Mouse (Mus musculus): ENCODE results near the gene Megf8. TPM values are rescaled to one million over a fixed set of nuclear protein-coding genes. Genes with fewer than 3 reads are reported as not detected.

Megf8 gene
- polyA plus RNA-seq, 1 experiment from 2014 or later, result 16.4 TPM

- H3K9ac ChIP-seq, result peak overlapping the region; percentile 23; the same call in 1 of the 2 replicates
- no peaks in the 10 kb centered on the region for H3K9me3 ChIP-seq (replicated peaks)
- ATAC-seq (ENCODE audit: insufficient number of reproducible peaks, low FRiP score, low TSS enrichment, low read depth), result no peak
- WGBS, result 16% methylated on average over 12 of the region's 12 CpGs
- H3K27me3 ChIP-seq, result no peaks in the 10 kb centered on the region
- H3K4me2 ChIP-seq (replicated peaks), result peak overlapping the region; percentile 80
- H3K4me3 ChIP-seq (replicated peaks), result peak overlapping the region; percentile 86
- peak overlapping the region; percentile 100 for H3K27ac ChIP-seq (replicated peaks)
- peaks cover 62% of the 10 kb centered on the region for H3K4me1 ChIP-seq
- peaks cover 15% of the 10 kb centered on the region for H3K36me3 ChIP-seq
These were observed 35.7 kb upstream of the Megf8 start for GRCm38 (mm10) chr7:25281166-25281733.

DNA sequence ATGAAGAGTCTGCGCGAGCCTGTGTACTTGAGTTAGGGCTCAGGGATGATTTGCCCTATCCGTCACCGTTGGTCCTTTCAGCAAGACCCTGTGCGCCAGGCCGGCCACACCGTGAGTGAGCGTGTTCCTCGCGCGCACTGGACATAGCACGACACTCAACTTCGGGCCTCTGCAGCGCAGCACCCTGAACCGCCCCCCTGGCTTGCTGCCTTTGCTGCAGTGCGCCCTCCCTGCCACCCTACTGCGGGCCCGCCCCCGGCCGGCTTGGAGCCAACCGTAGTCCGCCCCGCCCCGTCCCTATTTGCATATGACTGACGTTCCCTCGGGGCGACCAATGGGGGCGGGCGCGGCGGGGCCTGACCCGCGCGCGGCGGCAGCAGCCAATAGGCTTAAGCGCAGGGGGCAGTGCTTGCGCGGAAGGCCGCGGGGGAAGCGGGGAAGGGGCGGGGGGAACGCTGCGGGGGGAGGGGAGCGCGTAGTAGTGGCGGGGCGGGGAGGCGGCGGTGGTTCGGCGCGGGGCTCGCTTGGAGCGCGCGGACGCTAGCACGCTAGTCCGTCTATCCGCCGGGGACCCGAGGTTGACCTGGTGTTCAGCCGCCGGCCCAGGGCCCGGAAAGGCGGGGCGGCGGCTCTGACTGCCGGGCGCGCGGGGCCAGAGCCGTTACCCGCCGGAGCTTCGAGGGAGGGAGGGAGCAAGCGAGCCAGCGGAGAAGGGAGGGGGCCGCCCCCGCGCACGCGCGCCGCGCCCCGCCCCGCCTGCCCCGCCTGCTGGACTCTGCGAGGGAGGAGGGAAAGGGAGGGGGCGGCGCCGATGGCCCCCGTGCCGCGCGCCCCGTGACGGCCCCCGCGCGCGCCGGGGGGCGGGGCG, 35.0 kb upstream of the Megf8 start:
- Histone ChIP-seq H3K9ac (peak overlapping the region; percentile 69), H3K36me3 (peaks cover 22% of the 10 kb centered on the region), H3K4me2 (replicated peaks) (peak overlapping the region; percentile 80), H3K4me1 (peaks cover 55% of the 10 kb centered on the region), H3K4me3 (replicated peaks) (peak overlapping the region; percentile 86), H3K9me3 (replicated peaks) (no peaks in the 10 kb centered on the region), H3K27ac (replicated peaks) (peak overlapping the region; percentile 100), H3K27me3 (no peaks in the 10 kb centered on the region)
- ATAC-seq (ENCODE audit: insufficient number of reproducible peaks, low FRiP score, low TSS enrichment, low read depth), result peak; percentile 83
- WGBS, result under 1% methylated on average over 88 of the region's 108 CpGs

- 0% methylated on average over 26 of the region's 36 CpGs for WGBS
- H3K4me3 ChIP-seq (replicated peaks), result peak overlapping the region; percentile 86
- ATAC-seq (ENCODE audit: insufficient number of reproducible peaks, low FRiP score, low TSS enrichment, low read depth), result no peak
- no peaks in the 10 kb centered on the region for H3K27me3 ChIP-seq
- H3K4me2 ChIP-seq (replicated peaks), result peak overlapping the region; percentile 80
- H3K9ac ChIP-seq, result peak overlapping the region; percentile 69
- H3K4me1 ChIP-seq, result peaks cover 47% of the 10 kb centered on the region
- peak overlapping the region; percentile 100 for H3K27ac ChIP-seq (replicated peaks)
- peaks cover 30% of the 10 kb centered on the region for H3K36me3 ChIP-seq
- H3K9me3 ChIP-seq (replicated peaks), result no peaks in the 10 kb centered on the region
These were observed 34.2 kb upstream of the Megf8 start for GRCm38 (mm10) chr7:25282731-25283211.

DNA sequence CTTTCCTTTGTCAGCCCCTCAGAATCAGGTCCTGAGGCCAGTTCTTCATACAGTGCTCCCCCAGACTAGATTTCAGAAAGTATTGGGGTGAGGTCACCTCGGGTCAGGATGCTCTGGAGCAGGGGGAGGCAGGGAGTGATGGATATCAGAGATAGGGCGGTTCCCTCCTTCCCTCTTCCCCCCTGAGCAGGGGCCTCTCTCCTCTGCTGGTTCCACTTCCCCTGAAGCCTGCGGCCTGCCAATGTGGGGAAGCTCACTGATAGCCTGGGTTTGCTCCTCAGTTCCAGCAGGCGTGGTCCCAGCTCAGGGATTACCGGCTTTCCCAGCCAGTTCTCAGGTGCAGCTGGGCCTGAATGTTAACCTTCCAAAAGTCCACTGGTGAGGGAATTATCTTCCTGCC, 33.3 kb upstream of the Megf8 start:
- H3K4me1 ChIP-seq, result peaks cover 44% of the 10 kb centered on the region
- peak overlapping the region; percentile 69 for H3K9ac ChIP-seq
- WGBS, result 4% methylated on average over 5 of the region's 5 CpGs

DNA sequence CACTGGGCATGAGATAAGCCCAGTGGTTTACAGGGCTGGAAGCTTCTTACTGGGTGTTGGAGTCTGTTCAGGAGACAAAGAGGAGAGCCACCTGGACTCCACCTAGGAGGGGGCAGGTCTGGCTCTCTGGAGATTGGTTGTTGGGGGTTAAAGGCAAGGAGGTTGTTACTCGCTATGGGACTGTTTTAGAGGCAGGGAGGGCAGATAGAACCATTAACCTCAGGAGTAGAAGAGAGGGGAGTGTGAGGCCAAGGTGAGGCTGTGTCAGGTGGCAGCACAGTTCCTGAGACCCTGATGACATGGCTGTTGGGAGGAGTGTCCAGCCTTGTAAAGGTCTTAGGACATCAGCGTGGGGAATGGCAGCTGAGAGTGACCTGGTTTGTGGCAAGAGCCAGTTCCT, 32.8 kb upstream of the Megf8 start:
- H3K9me3 ChIP-seq (replicated peaks), result no peaks in the 10 kb centered on the region
- peaks cover 44% of the 10 kb centered on the region for H3K4me1 ChIP-seq
- H3K4me3 ChIP-seq (replicated peaks), result peak overlapping the region; percentile 86
- no peaks in the 10 kb centered on the region for H3K27me3 ChIP-seq
- peak overlapping the region; percentile 80 for H3K4me2 ChIP-seq (replicated peaks)
- H3K9ac ChIP-seq, result peak overlapping the region; percentile 69
- no peak for ATAC-seq (ENCODE audit: insufficient number of reproducible peaks, low FRiP score, low TSS enrichment, low read depth)
- peak overlapping the region; percentile 100 for H3K27ac ChIP-seq (replicated peaks)
- 57% methylated on average over 2 of the region's 2 CpGs for WGBS
- peaks cover 44% of the 10 kb centered on the region for H3K36me3 ChIP-seq

More for the DNA sequence above, 33.3 kb upstream of the Megf8 start:
- Histone ChIP-seq H3K27me3 (no peaks in the 10 kb centered on the region), H3K9me3 (replicated peaks) (no peaks in the 10 kb centered on the region), H3K4me2 (replicated peaks) (peak overlapping the region; percentile 80), H3K4me3 (replicated peaks) (peak overlapping the region; percentile 86), H3K27ac (replicated peaks) (peak overlapping the region; percentile 100), H3K36me3 (peaks cover 39% of the 10 kb centered on the region)
- ATAC-seq (ENCODE audit: insufficient number of reproducible peaks, low FRiP score, low TSS enrichment, low read depth), result no peak

DNA sequence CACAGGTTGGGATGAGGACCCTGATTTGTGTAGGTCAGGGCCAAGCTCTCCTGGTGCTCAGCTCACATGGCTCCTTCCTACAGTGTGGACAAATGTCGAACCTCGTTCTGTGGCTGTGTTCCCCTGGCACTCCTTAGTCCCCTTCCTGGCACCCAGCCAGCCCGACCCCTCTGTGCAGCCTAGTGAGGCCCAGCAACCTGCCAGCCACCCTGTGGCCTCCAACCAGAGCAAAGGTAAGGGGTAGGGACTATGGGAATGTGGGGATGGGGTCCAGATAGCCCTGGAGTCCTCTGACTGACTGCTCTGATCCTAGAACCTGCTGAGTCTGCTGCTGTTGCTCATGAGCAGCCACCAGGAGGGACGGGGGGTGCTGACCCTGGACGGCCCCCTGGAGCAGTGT, 32.2 kb upstream of the Megf8 start:
- peak overlapping the region; percentile 80; the same call in 1 of the 2 replicates for H3K4me2 ChIP-seq (replicated peaks)
- no peaks in the 10 kb centered on the region for H3K9me3 ChIP-seq (replicated peaks)
- H3K4me1 ChIP-seq, result peaks cover 41% of the 10 kb centered on the region
- peak overlapping the region; percentile 86; the same call in 1 of the 2 replicates for H3K4me3 ChIP-seq (replicated peaks)
- H3K9ac ChIP-seq, result no peak overlapping the region
- peaks cover 50% of the 10 kb centered on the region for H3K36me3 ChIP-seq
- WGBS, result 59% methylated on average over 5 of the region's 5 CpGs
- no peak for ATAC-seq (ENCODE audit: insufficient number of reproducible peaks, low FRiP score, low TSS enrichment, low read depth)
- peak overlapping the region; percentile 100; the same call in 1 of the 2 replicates for H3K27ac ChIP-seq (replicated peaks)
- H3K27me3 ChIP-seq, result no peaks in the 10 kb centered on the region

DNA sequence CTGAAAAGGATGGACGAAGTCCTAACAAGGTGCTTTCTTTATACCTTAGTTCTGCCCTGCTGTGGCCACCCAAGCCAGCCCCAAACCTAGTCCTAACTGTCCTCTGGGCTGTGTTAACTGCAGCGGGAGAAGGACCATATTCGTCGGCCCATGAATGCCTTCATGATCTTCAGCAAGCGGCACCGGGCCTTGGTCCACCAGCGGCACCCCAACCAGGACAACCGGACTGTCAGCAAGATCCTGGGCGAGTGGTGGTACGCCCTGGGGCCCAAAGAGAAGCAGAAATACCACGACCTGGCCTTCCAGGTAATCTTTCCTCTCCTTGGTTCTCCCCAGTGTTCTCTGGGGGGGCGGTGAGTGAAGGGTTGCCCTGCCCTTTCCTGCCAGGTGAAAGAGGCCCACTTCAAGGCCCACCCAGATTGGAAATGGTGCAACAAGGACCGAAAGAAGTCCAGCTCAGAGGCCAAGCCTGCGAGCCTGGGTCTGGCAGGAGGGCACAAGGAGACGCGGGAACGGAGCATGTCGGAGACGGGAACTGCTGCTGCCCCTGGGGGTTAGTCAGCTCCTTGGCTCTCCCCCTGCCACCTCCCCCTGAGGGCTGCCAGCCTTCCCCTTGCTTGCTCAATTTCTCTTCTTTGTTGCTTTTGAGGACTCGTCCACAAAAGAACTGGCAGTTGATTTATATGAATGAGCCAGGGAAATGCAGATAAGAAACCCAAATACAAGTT, 31.3 kb upstream of the Megf8 start:
- Histone ChIP-seq H3K4me3 (replicated peaks) (no peak overlapping the region), H3K4me2 (replicated peaks) (no peak overlapping the region), H3K4me1 (peaks cover 36% of the 10 kb centered on the region), H3K27ac (replicated peaks) (no peak overlapping the region), H3K9ac (no peak overlapping the region), H3K9me3 (replicated peaks) (no peaks in the 10 kb centered on the region), H3K36me3 (peaks cover 60% of the 10 kb centered on the region), H3K27me3 (no peaks in the 10 kb centered on the region)
- WGBS, result 85% methylated on average over 20 of the region's 20 CpGs
- no peak for ATAC-seq (ENCODE audit: insufficient number of reproducible peaks, low FRiP score, low TSS enrichment, low read depth)

- Histone ChIP-seq H3K36me3 (peaks cover 73% of the 10 kb centered on the region), H3K27me3 (no peaks in the 10 kb centered on the region), H3K27ac (replicated peaks) (0 out of 2 replicates have a peak overlapping the region, but pooled peaks have one; percentile 7), H3K4me2 (replicated peaks) (no peak overlapping the region), H3K4me3 (replicated peaks) (no peak overlapping the region), H3K9ac (no peak overlapping the region), H3K4me1 (peaks cover 36% of the 10 kb centered on the region), H3K9me3 (replicated peaks) (no peaks in the 10 kb centered on the region)
- no peak for ATAC-seq (ENCODE audit: insufficient number of reproducible peaks, low FRiP score, low TSS enrichment, low read depth)
- WGBS, result 77% methylated on average over 8 of the region's 8 CpGs
These were observed 30.0 kb upstream of the Megf8 start for GRCm38 (mm10) chr7:25286989-25287388.

- Histone ChIP-seq H3K4me2 (replicated peaks) (no peak overlapping the region), H3K27ac (replicated peaks) (no peak overlapping the region), H3K36me3 (peaks cover 83% of the 10 kb centered on the region), H3K4me3 (replicated peaks) (no peak overlapping the region), H3K4me1 (peaks cover 36% of the 10 kb centered on the region), H3K9ac (no peak overlapping the region), H3K27me3 (no peaks in the 10 kb centered on the region), H3K9me3 (replicated peaks) (no peaks in the 10 kb centered on the region)
- ATAC-seq (ENCODE audit: insufficient number of reproducible peaks, low FRiP score, low TSS enrichment, low read depth), result no peak
- 89% methylated on average over 12 of the region's 12 CpGs for WGBS
These were observed 29.0 kb upstream of the Megf8 start for GRCm38 (mm10) chr7:25288011-25288410.

GRCm38 (mm10) chr7:25288721-25289120, 28.2 kb upstream of the Megf8 start:
- Histone ChIP-seq H3K27me3 (no peaks in the 10 kb centered on the region), H3K4me2 (replicated peaks) (no peak overlapping the region), H3K27ac (replicated peaks) (no peak overlapping the region), H3K4me1 (peaks cover 30% of the 10 kb centered on the region), H3K9ac (no peak overlapping the region), H3K9me3 (replicated peaks) (no peaks in the 10 kb centered on the region), H3K4me3 (replicated peaks) (no peak overlapping the region), H3K36me3 (peaks cover 90% of the 10 kb centered on the region)
- 90% methylated on average over 3 of the region's 3 CpGs for WGBS
- no peak for ATAC-seq (ENCODE audit: insufficient number of reproducible peaks, low FRiP score, low TSS enrichment, low read depth)

DNA sequence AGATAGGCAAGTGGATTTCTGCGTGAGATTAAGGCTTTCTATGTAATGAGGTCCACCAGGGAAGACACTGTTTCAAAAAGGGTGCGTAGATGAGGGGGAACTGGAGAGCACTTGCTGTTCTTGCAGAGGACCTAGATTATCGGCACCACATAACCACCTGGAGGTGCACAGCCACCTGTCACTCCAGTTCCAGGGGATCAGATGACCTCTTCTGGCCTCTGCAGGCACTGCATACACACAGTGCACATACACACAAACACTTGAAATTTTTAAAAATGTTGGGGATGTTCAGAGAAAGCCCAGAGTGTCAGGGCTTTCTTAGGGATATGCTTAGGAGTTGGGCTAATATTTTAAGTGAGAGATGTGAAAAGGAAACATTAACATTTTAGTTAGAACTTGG, 27.0 kb upstream of the Megf8 start:
- Histone ChIP-seq H3K27ac (replicated peaks) (peak overlapping the region; percentile 12; the same call in 1 of the 2 replicates), H3K9me3 (replicated peaks) (no peaks in the 10 kb centered on the region), H3K27me3 (no peaks in the 10 kb centered on the region), H3K9ac (no peak overlapping the region), H3K4me3 (replicated peaks) (no peak overlapping the region), H3K4me2 (replicated peaks) (no peak overlapping the region), H3K4me1 (peaks cover 18% of the 10 kb centered on the region), H3K36me3 (peaks cover 100% of the 10 kb centered on the region)
- no peak for ATAC-seq (ENCODE audit: insufficient number of reproducible peaks, low FRiP score, low TSS enrichment, low read depth)
- WGBS, result 91% methylated on average over 3 of the region's 3 CpGs

Measured in embryonic facial prominence, embryonic 15.5 days (tissue).